Mouse (Mus musculus): Measurements from ENCODE around the gene Smc5. TPM values are rescaled to one million over a fixed set of nuclear protein-coding genes. Genes with fewer than 3 reads are reported as not detected.

Gene Smc5
- polyA plus RNA-seq, 1 experiment: 3.0 TPM

DNA sequence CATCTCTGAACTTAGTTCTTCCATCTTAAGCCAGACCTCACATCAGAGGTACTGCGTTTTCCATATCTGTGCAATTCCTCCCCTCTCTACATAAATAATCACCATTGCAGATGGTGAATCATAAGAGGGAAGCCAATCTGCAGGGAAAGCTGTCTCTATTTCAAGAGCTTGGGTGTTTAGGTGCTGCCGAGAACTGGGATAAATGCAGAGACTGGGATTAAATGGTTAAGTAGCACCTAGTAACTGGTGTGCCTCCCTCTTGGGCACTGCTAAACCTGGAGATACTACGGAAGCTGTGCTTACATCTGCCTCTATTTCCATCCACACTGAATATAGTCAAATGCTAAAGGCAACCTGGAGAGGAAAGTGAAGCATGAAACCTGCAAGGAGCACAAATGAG lies 26.3 kb upstream of the Smc5 start:
- H3K27me3 ChIP-seq (ENCODE audit: control insufficient read depth, insufficient read depth, low read length): no peaks in the 10 kb centered on the region
- no peak overlapping the region for H3K27ac ChIP-seq (ENCODE audit: insufficient read depth, low read length)
- H3K4me1 ChIP-seq (ENCODE audit: control insufficient read depth, insufficient read depth, insufficient read length): no peaks in the 10 kb centered on the region
- no peak for TF ChIP-seq POLR2A (IDR thresholded peaks at IDR 0.05; ENCODE audit: low read depth, low read length)
- TF ChIP-seq CTCF (IDR thresholded peaks at IDR 0.05; ENCODE audit: extremely low read depth, insufficient read depth, insufficient read length, insufficient replicate concordance): no peak
- no peaks in the 10 kb centered on the region for H3K36me3 ChIP-seq (ENCODE audit: control insufficient read depth, insufficient read depth, low read length)
- no peak for DNase-seq (ENCODE audit: low read depth in 1 of 2, low spot score in 2 of 2)
- no peak overlapping the region for H3K4me3 ChIP-seq (ENCODE audit: extremely low read depth, insufficient read depth, insufficient read length)
- 91% methylated on average over 3 of the region's 3 CpGs for WGBS

DNA sequence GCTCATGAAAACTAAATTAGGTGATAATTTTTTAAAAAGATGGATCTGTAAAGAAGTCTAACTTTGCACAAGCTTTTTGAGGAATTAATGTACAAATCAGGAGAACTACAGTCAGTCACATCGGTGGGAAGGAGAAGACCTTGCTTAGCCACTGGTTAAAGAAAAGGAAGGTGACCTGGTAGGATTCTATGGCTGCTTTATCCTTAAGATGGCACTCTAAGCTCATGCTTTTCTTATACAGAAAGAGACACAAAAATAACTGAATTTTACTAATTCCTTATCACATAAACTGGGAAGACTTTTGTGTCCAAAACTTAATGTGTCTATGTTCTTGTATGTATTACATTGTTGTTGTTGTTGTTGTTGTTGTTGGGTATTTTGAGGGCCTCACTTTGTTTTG lies 25.2 kb upstream of the Smc5 start:
- WGBS: 61% methylated on average over 1 of the region's 1 CpGs

GRCm38 (mm10) chr19:23297191-23297590 lies 23.5 kb upstream of the Smc5 start:
- DNase-seq (ENCODE audit: low read depth in 1 of 2, low spot score in 2 of 2): no peak
- no peaks in the 10 kb centered on the region for H3K27me3 ChIP-seq (ENCODE audit: control insufficient read depth, insufficient read depth, low read length)
- H3K4me1 ChIP-seq (ENCODE audit: control insufficient read depth, insufficient read depth, insufficient read length): no peaks in the 10 kb centered on the region
- no peak overlapping the region for H3K4me3 ChIP-seq (ENCODE audit: extremely low read depth, insufficient read depth, insufficient read length)
- H3K36me3 ChIP-seq (ENCODE audit: control insufficient read depth, insufficient read depth, low read length): no peaks in the 10 kb centered on the region
- no peak overlapping the region for H3K27ac ChIP-seq (ENCODE audit: insufficient read depth, low read length)
- TF ChIP-seq POLR2A (IDR thresholded peaks at IDR 0.05; ENCODE audit: low read depth, low read length) (no peak), CTCF (IDR thresholded peaks at IDR 0.05; ENCODE audit: extremely low read depth, insufficient read depth, insufficient read length, insufficient replicate concordance) (no peak)

More for the DNA sequence above, 25.2 kb upstream of the Smc5 start:
- TF ChIP-seq CTCF (IDR thresholded peaks at IDR 0.05; ENCODE audit: extremely low read depth, insufficient read depth, insufficient read length, insufficient replicate concordance) (no peak), POLR2A (IDR thresholded peaks at IDR 0.05; ENCODE audit: low read depth, low read length) (no peak)
- no peak overlapping the region for H3K4me3 ChIP-seq (ENCODE audit: extremely low read depth, insufficient read depth, insufficient read length)
- no peak overlapping the region for H3K27ac ChIP-seq (ENCODE audit: insufficient read depth, low read length)
- no peak for DNase-seq (ENCODE audit: low read depth in 1 of 2, low spot score in 2 of 2)
- no peaks in the 10 kb centered on the region for H3K27me3 ChIP-seq (ENCODE audit: control insufficient read depth, insufficient read depth, low read length)
- H3K4me1 ChIP-seq (ENCODE audit: control insufficient read depth, insufficient read depth, insufficient read length): no peaks in the 10 kb centered on the region
- no peaks in the 10 kb centered on the region for H3K36me3 ChIP-seq (ENCODE audit: control insufficient read depth, insufficient read depth, low read length)

DNA sequence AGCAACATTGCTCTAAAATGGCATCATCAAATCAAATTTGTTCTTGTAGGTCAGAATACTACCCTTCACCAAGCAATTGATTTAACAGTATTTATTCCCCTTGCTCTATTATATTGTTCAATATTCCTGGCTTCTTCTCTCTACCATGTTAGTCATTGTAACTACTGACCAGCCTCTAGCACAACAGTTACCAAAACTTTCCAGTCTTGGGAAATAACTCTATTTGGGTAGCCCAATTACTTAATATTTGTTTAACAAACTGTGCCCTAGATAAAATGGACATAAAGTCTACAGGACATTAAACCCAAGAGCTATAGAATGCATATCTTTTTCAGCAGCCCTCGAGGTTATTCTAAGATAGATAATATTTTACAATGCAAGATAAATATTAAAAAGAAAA lies 15.6 kb upstream of the Smc5 start:
- H3K4me1 ChIP-seq (ENCODE audit: control insufficient read depth, insufficient read depth, insufficient read length): no peaks in the 10 kb centered on the region
- 81% methylated on average over 1 of the region's 1 CpGs for WGBS
- H3K27ac ChIP-seq (ENCODE audit: insufficient read depth, low read length): no peak overlapping the region
- no peak for DNase-seq (ENCODE audit: low read depth in 1 of 2, low spot score in 2 of 2)
- TF ChIP-seq CTCF (IDR thresholded peaks at IDR 0.05; ENCODE audit: extremely low read depth, insufficient read depth, insufficient read length, insufficient replicate concordance): no peak
- no peak overlapping the region for H3K4me3 ChIP-seq (ENCODE audit: extremely low read depth, insufficient read depth, insufficient read length)
- no peaks in the 10 kb centered on the region for H3K36me3 ChIP-seq (ENCODE audit: control insufficient read depth, insufficient read depth, low read length)
- H3K27me3 ChIP-seq (ENCODE audit: control insufficient read depth, insufficient read depth, low read length): no peaks in the 10 kb centered on the region

- Histone ChIP-seq H3K27me3 (ENCODE audit: control insufficient read depth, insufficient read depth, low read length) (no peaks in the 10 kb centered on the region), H3K27ac (ENCODE audit: insufficient read depth, low read length) (no peak overlapping the region), H3K4me1 (ENCODE audit: control insufficient read depth, insufficient read depth, insufficient read length) (no peaks in the 10 kb centered on the region), H3K36me3 (ENCODE audit: control insufficient read depth, insufficient read depth, low read length) (no peaks in the 10 kb centered on the region), H3K4me3 (ENCODE audit: extremely low read depth, insufficient read depth, insufficient read length) (no peak overlapping the region)
- TF ChIP-seq POLR2A (IDR thresholded peaks at IDR 0.05; ENCODE audit: low read depth, low read length) (no peak), CTCF (IDR thresholded peaks at IDR 0.05; ENCODE audit: extremely low read depth, insufficient read depth, insufficient read length, insufficient replicate concordance) (no peak)
- WGBS: 82% methylated on average over 8 of the region's 8 CpGs
- DNase-seq (ENCODE audit: low read depth in 1 of 2, low spot score in 2 of 2): no peak
These were observed 8.4 kb upstream of the Smc5 start for GRCm38 (mm10) chr19:23281911-23282660.

GRCm38 (mm10) chr19:23274054-23274724 lies 492 bp upstream of the Smc5 start:
- TF ChIP-seq CTCF (IDR thresholded peaks at IDR 0.05; ENCODE audit: extremely low read depth, insufficient read depth, insufficient read length, insufficient replicate concordance): no peak
- TF ChIP-seq POLR2A (IDR thresholded peaks at IDR 0.05; ENCODE audit: low read depth, low read length): no peak
- H3K4me1 ChIP-seq (ENCODE audit: control insufficient read depth, insufficient read depth, insufficient read length): no peaks in the 10 kb centered on the region
- no peaks in the 10 kb centered on the region for H3K36me3 ChIP-seq (ENCODE audit: control insufficient read depth, insufficient read depth, low read length)
- WGBS: 52% methylated on average over 4 of the region's 4 CpGs
- H3K4me3 ChIP-seq (ENCODE audit: extremely low read depth, insufficient read depth, insufficient read length): peak overlapping the region; percentile 70
- DNase-seq (ENCODE audit: low read depth in 1 of 2, low spot score in 2 of 2): no peak
- H3K27me3 ChIP-seq (ENCODE audit: control insufficient read depth, insufficient read depth, low read length): no peaks in the 10 kb centered on the region
- H3K27ac ChIP-seq (ENCODE audit: insufficient read depth, low read length): no peak overlapping the region

GRCm38 (mm10) chr19:23256771-23257170 lies 16.9 kb downstream of the Smc5 start:
- TF ChIP-seq POLR2A (IDR thresholded peaks at IDR 0.05; ENCODE audit: low read depth, low read length) (no peak), CTCF (IDR thresholded peaks at IDR 0.05; ENCODE audit: extremely low read depth, insufficient read depth, insufficient read length, insufficient replicate concordance) (no peak)
- Histone ChIP-seq H3K27me3 (ENCODE audit: control insufficient read depth, insufficient read depth, low read length) (no peaks in the 10 kb centered on the region), H3K36me3 (ENCODE audit: control insufficient read depth, insufficient read depth, low read length) (peaks cover 19% of the 10 kb centered on the region), H3K4me1 (ENCODE audit: control insufficient read depth, insufficient read depth, insufficient read length) (no peaks in the 10 kb centered on the region), H3K27ac (ENCODE audit: insufficient read depth, low read length) (no peak overlapping the region), H3K4me3 (ENCODE audit: extremely low read depth, insufficient read depth, insufficient read length) (no peak overlapping the region)
- WGBS: 95% methylated on average over 9 of the region's 9 CpGs
- DNase-seq (ENCODE audit: low read depth in 1 of 2, low spot score in 2 of 2): no peak

Data from spleen, adult 2 months (tissue).